Mouse (Mus musculus): ENCODE measurements around the gene Selenop. TPM values are rescaled to one million over a fixed set of nuclear protein-coding genes. Genes with fewer than 3 reads are reported as not detected.
A peak's percentile ranks its signal among the peaks of the same experiment; 100 is the strongest.

The Selenop gene
- polyA plus RNA-seq, 1 experiment: 92.0 TPM

DNA sequence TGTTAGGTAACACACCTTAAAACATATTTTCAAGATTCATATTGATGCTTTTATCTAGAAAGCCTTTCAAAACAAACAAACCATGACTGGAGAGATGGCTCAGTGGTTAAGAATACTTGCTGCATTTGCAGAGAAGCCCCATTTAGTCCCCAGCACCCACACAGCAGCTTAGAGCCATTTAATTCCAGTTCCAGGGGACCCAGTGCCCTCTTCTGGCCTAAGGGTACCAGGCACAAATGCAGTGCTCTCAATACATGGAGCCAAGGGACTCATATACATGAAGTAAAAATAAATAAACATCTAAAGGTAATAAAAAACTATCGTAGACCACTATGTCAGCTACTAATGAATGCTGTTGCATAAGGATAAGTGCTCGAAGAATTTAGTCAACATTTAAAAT lies 9.0 kb downstream of the Selenop start:
- 83% methylated on average over 2 of the region's 2 CpGs for WGBS
- TF ChIP-seq POLR2A (IDR thresholded peaks at IDR 0.05; ENCODE audit: borderline replicate concordance, control insufficient read depth, low read depth, low read length): no peak
- peak; percentile 11; the same call in 1 of the 2 replicates for TF ChIP-seq CTCF (IDR thresholded peaks at IDR 0.05; ENCODE audit: control insufficient read depth, insufficient read depth, low read length)

DNA sequence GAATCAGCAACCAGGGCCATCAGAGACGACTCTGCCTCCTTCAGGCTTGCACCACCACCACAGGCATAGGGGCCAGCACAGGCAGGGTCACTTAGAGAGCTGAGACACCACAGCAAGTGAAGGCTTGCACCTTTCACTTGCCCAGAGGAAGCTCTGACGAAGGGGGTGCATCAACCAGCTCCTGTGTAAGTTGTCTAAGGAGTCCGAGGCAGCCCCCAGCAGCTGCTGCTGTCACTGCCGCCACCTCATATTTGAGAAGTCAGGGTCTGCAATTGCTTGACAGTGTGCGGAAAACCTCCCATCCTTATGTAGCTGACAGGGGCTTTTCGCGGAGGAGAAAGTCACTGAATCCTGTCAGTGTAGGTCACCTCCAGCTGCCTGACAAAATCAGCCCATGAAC lies 10.9 kb downstream of the Selenop start:
- TF ChIP-seq POLR2A (IDR thresholded peaks at IDR 0.05; ENCODE audit: borderline replicate concordance, control insufficient read depth, low read depth, low read length): no peak
- TF ChIP-seq CTCF (IDR thresholded peaks at IDR 0.05; ENCODE audit: control insufficient read depth, insufficient read depth, low read length): no peak
- Histone ChIP-seq H3K4me3 (replicated peaks; ENCODE audit: control insufficient read depth, low read depth, low read length) (no peak overlapping the region), H3K4me1 (ENCODE audit: control insufficient read depth, insufficient read depth, low read length) (no peaks in the 10 kb centered on the region), H3K27ac (ENCODE audit: control insufficient read depth, insufficient read depth, low read depth, low read length, poor library complexity) (no peak overlapping the region)
- WGBS: 86% methylated on average over 7 of the region's 7 CpGs

More for the DNA sequence above, 9.0 kb downstream of the Selenop start:
- H3K27ac ChIP-seq (ENCODE audit: control insufficient read depth, insufficient read depth, low read depth, low read length, poor library complexity): no peak overlapping the region
- H3K4me1 ChIP-seq (ENCODE audit: control insufficient read depth, insufficient read depth, low read length): no peaks in the 10 kb centered on the region; the same call in 1 of the 2 replicates
- no peak overlapping the region for H3K4me3 ChIP-seq (replicated peaks; ENCODE audit: control insufficient read depth, low read depth, low read length)

DNA sequence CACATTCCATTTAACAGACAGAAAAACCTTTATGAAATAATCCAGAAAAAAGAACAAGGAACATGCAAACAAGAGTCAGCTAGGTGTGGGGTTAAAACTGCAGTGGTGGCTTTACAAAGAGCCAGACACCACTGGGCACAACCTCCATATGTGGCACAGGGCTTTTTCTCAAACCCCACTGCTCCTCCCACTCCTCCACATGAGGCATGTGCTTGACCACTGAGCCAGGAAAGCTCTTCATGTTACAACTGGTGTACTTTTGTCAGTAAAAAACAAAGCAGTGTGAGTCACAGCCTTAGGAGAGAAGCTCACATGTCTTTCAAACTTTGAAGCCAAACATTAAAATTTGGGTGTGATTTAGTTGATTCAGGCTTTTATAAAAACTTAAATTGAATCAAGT lies 12.9 kb downstream of the Selenop start:
- TF ChIP-seq CTCF (IDR thresholded peaks at IDR 0.05; ENCODE audit: control insufficient read depth, insufficient read depth, low read length) (no peak), POLR2A (IDR thresholded peaks at IDR 0.05; ENCODE audit: borderline replicate concordance, control insufficient read depth, low read depth, low read length) (no peak)
- Histone ChIP-seq H3K27ac (ENCODE audit: control insufficient read depth, insufficient read depth, low read depth, low read length, poor library complexity) (no peak overlapping the region), H3K4me1 (ENCODE audit: control insufficient read depth, insufficient read depth, low read length) (no peaks in the 10 kb centered on the region), H3K4me3 (replicated peaks; ENCODE audit: control insufficient read depth, low read depth, low read length) (no peak overlapping the region)

DNA sequence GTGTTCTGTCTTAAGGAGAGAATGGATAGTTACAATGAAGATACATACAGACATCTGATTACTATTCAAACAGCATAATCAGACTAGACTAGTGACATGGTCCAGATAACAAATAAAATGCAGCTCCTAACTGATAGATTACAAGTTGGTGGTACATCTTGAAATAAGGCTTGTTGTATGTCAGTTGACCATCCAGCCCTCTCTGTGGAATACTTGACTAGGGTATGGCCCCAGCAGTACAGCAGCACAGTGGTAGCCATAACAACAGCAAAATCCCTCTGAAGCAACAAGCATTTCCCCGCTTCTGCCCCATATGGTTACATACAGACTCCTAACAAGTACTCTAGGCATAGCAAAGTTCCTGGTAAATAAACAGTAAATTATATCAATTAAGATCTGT lies 13.4 kb downstream of the Selenop start:
- Histone ChIP-seq H3K4me1 (ENCODE audit: control insufficient read depth, insufficient read depth, low read length) (no peaks in the 10 kb centered on the region), H3K4me3 (replicated peaks; ENCODE audit: control insufficient read depth, low read depth, low read length) (no peak overlapping the region), H3K27ac (ENCODE audit: control insufficient read depth, insufficient read depth, low read depth, low read length, poor library complexity) (no peak overlapping the region)
- TF ChIP-seq POLR2A (IDR thresholded peaks at IDR 0.05; ENCODE audit: borderline replicate concordance, control insufficient read depth, low read depth, low read length): no peak
- TF ChIP-seq CTCF (IDR thresholded peaks at IDR 0.05; ENCODE audit: control insufficient read depth, insufficient read depth, low read length): no peak
- 85% methylated on average over 1 of the region's 1 CpGs for WGBS

DNA sequence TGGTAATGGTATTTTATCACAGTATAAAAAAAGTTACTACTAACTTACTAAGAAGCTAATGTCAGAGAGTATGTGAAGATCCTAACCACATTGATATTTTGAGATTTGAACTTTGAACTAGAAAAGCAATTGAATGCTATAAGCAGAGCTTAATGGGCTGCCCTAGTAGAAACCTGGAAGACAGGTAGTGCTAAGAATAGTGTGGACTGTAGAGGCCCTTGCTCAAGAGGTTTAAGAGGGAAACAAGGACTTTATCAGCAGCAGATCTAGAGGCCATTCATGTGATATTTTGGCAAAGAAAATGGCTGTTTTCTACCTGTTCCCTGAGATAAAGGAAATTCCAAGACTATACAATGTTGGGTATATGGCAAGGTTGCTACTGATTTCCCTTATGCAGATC lies 17.7 kb downstream of the Selenop start:
- H3K4me1 ChIP-seq (ENCODE audit: control insufficient read depth, insufficient read depth, low read length): no peaks in the 10 kb centered on the region
- H3K4me3 ChIP-seq (replicated peaks; ENCODE audit: control insufficient read depth, low read depth, low read length): no peak overlapping the region
- no peak for TF ChIP-seq CTCF (IDR thresholded peaks at IDR 0.05; ENCODE audit: control insufficient read depth, insufficient read depth, low read length)
- no peak for TF ChIP-seq POLR2A (IDR thresholded peaks at IDR 0.05; ENCODE audit: borderline replicate concordance, control insufficient read depth, low read depth, low read length)
- H3K27ac ChIP-seq (ENCODE audit: control insufficient read depth, insufficient read depth, low read depth, low read length, poor library complexity): no peak overlapping the region

DNA sequence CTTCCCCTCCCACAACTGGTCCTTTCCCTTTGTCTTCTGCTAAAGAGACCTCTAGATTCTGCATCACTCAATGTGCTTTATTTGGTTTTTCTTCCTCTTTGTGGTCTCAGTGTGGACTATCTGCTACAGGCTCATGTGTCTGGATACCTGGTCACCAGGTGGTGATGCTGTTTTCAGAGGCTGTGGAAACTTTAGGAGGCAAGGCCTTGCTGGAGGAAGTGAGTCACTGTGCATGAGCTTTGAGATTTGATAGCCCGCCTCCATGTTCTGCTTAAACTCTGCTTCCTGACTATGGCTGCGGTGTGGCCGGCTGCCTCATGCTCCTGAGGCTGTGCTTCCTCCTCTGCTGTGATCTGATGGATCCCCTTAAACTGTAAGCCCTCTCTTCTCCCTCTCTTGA lies 22.1 kb downstream of the Selenop start:
- Histone ChIP-seq H3K4me1 (ENCODE audit: control insufficient read depth, insufficient read depth, low read length) (no peaks in the 10 kb centered on the region; the same call in 1 of the 2 replicates), H3K27ac (ENCODE audit: control insufficient read depth, insufficient read depth, low read depth, low read length, poor library complexity) (no peak overlapping the region), H3K4me3 (replicated peaks; ENCODE audit: control insufficient read depth, low read depth, low read length) (no peak overlapping the region)
- TF ChIP-seq CTCF (IDR thresholded peaks at IDR 0.05; ENCODE audit: control insufficient read depth, insufficient read depth, low read length) (no peak), POLR2A (IDR thresholded peaks at IDR 0.05; ENCODE audit: borderline replicate concordance, control insufficient read depth, low read depth, low read length) (no peak)
- 78% methylated on average over 3 of the region's 3 CpGs for WGBS

DNA sequence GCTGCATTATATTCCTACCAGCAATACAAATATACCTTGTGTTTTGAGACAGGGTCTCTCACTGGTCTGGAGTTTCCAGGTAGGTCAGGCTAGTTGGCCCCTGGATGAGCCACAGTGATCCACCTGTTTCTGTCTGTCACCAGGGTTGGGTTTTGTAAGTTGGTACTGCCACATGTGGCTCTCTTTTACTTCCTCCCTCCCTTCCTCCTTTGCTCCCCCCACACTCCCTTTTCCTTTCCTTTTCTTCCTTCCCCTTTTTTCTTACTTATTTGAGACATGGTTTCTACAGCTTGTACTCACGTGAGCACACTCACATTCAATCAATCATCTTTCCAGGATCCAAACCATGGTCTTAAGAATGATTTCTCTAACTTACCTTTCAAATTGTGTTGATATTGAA lies 25.1 kb downstream of the Selenop start:
- Histone ChIP-seq H3K4me1 (ENCODE audit: control insufficient read depth, insufficient read depth, low read length) (no peaks in the 10 kb centered on the region; the same call in 1 of the 2 replicates), H3K27ac (ENCODE audit: control insufficient read depth, insufficient read depth, low read depth, low read length, poor library complexity) (no peak overlapping the region), H3K4me3 (replicated peaks; ENCODE audit: control insufficient read depth, low read depth, low read length) (no peak overlapping the region)
- WGBS: 11% methylated on average over 1 of the region's 1 CpGs
- TF ChIP-seq CTCF (IDR thresholded peaks at IDR 0.05; ENCODE audit: control insufficient read depth, insufficient read depth, low read length): no peak
- no peak for TF ChIP-seq POLR2A (IDR thresholded peaks at IDR 0.05; ENCODE audit: borderline replicate concordance, control insufficient read depth, low read depth, low read length)

DNA sequence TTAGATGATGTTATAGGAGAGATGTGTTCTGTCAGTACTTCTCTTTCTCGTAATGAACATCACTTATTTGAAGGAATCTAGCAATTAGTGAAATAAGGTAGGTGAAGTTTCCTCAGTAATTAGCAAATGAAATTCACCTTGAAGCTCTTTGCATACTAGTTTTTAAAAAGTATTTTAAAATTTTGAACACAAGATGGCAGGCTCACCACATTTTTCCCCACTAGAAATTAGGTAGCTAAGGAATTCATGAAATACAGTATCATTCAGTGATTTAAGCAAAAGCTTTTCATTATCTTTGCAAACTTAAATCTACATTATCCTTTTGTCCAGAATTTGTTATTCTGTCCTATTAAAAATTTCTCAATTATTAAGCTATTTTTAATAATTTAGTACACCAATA lies 27.6 kb downstream of the Selenop start:
- H3K27ac ChIP-seq (ENCODE audit: control insufficient read depth, insufficient read depth, low read depth, low read length, poor library complexity): no peak overlapping the region
- H3K4me1 ChIP-seq (ENCODE audit: control insufficient read depth, insufficient read depth, low read length): no peaks in the 10 kb centered on the region; the same call in 1 of the 2 replicates
- WGBS: 88% methylated on average over 1 of the region's 1 CpGs
- TF ChIP-seq CTCF (IDR thresholded peaks at IDR 0.05; ENCODE audit: control insufficient read depth, insufficient read depth, low read length) (no peak), POLR2A (IDR thresholded peaks at IDR 0.05; ENCODE audit: borderline replicate concordance, control insufficient read depth, low read depth, low read length) (no peak)
- H3K4me3 ChIP-seq (replicated peaks; ENCODE audit: control insufficient read depth, low read depth, low read length): no peak overlapping the region

DNA sequence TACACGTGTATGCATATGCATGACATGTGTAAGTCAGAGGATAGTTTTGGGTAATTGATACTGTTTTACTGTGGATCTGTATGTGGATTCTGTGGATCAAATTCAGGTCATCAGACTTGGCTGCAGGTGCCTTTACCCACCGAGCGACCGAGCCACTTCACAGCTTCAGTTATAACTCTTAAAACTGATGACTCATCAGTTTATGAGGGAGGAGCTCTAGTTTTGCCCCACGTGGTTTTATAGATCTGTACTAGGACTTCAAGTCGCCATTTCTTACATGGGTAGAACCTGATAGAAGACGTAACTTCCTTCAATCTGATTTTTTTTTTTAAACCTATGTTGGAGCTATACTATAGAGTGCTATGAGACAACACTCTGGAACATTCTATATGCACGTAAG lies 29.3 kb downstream of the Selenop start:
- 57% methylated on average over 8 of the region's 8 CpGs for WGBS
- TF ChIP-seq CTCF (IDR thresholded peaks at IDR 0.05; ENCODE audit: control insufficient read depth, insufficient read depth, low read length) (no peak), POLR2A (IDR thresholded peaks at IDR 0.05; ENCODE audit: borderline replicate concordance, control insufficient read depth, low read depth, low read length) (no peak)
- no peaks in the 10 kb centered on the region; the same call in 1 of the 2 replicates for H3K4me1 ChIP-seq (ENCODE audit: control insufficient read depth, insufficient read depth, low read length)
- H3K4me3 ChIP-seq (replicated peaks; ENCODE audit: control insufficient read depth, low read depth, low read length): no peak overlapping the region
- H3K27ac ChIP-seq (ENCODE audit: control insufficient read depth, insufficient read depth, low read depth, low read length, poor library complexity): no peak overlapping the region

All from bone marrow, adult 2 months (tissue).